Mouse (Mus musculus) hindbrain, embryonic 12.5 days (tissue): ENCODE data around the gene Megf11. TPM values are rescaled to one million over a fixed set of nuclear protein-coding genes. Genes with fewer than 3 reads are reported as not detected.
"Not testable (repeated sequence)": the region's sequence is repeated elsewhere in the genome, so short reads cannot be mapped to it uniquely, and the experiment has no call there.

Experiments used
- ATAC-seq: fragments of 200-750 bp; cut with Nextera tagmentation; 2 replicates; pipeline ENCODE4 v1.8.0; 2017; ENCODE audit warnings: moderate TSS enrichment; ENCODE audit not compliant: low FRiP score
- H3K27ac ChIP-seq: fragments of 300-500 bp; sonication (generic); 2 replicates; pipeline ENCODE4 v1.5.1; 2016; ENCODE audit warnings: mild to moderate bottlenecking
- H3K27me3 ChIP-seq: fragments of 300-500 bp; sonication (generic); 2 replicates; pipeline ENCODE4 v1.6.1; 2016; ENCODE audit warnings: mild to moderate bottlenecking
- H3K36me3 ChIP-seq: fragments of 300-500 bp; sonication (generic); 2 replicates; pipeline ENCODE4 v1.6.1; 2016; ENCODE audit warnings: mild to moderate bottlenecking
- H3K4me1 ChIP-seq: fragments of 300-500 bp; sonication (generic); 2 replicates; pipeline ENCODE4 v1.6.1; 2016
- H3K4me2 ChIP-seq: fragments of 300-500 bp; sonication (generic); replicated peaks from 2 replicates; pipeline ENCODE4 v1.6.1; 2016; ENCODE audit warnings: mild to moderate bottlenecking
- H3K4me3 ChIP-seq: fragments of 300-500 bp; sonication (generic); 2 replicates; pipeline ENCODE4 v1.5.1; 2016; ENCODE audit warnings: mild to moderate bottlenecking
- H3K9ac ChIP-seq: fragments of 300-500 bp; sonication (generic); 2 replicates; pipeline ENCODE4 v1.6.1; 2016; ENCODE audit warnings: mild to moderate bottlenecking, moderate library complexity
- H3K9me3 ChIP-seq: fragments of 300-500 bp; sonication (generic); replicated peaks from 2 replicates; pipeline ENCODE4 v1.6.1; 2016; ENCODE audit warnings: mild to moderate bottlenecking
- WGBS: fragments of 180-500 bp; shearing (Covaris S2); methylation state at CpG from one replicate; pipeline ENCODE4 v1.1.7; 2016; 5-methylcytosine and 5-hydroxymethylcytosine counted together
- polyA plus RNA-seq: library from polyadenylated mRNA; unstranded; fragments of >200 nt; fragmentation: Nextera tagmentation; extraction: Ambion mirVana; gene quantifications from 2 replicates; pipeline ENCODE4 v1.2.1, GENCODE M21; 2016

Megf11 gene
- polyA plus RNA-seq, 1 experiment from 2014 or later, result 8.0 TPM

GRCm38 (mm10) chr9:64703420-64703965 is 318.1 kb downstream of the Megf11 start:
- Histone ChIP-seq H3K9ac (no peak overlapping the region), H3K27ac (no peak overlapping the region), H3K9me3 (no peaks in the 10 kb centered on the region), H3K4me2 (no peak overlapping the region), H3K36me3 (peaks cover 25% of the 10 kb centered on the region), H3K27me3 (no peaks in the 10 kb centered on the region), H3K4me1 (peaks cover 2% of the 10 kb centered on the region; the same call in 1 of the 2 replicates), H3K4me3 (no peak overlapping the region)
- no peak for ATAC-seq

- Histone ChIP-seq H3K4me1 (peaks cover 2% of the 10 kb centered on the region; the same call in 1 of the 2 replicates), H3K27ac (no peak overlapping the region), H3K27me3 (no peaks in the 10 kb centered on the region), H3K9ac (no peak overlapping the region), H3K4me3 (no peak overlapping the region), H3K9me3 (no peaks in the 10 kb centered on the region), H3K4me2 (no peak overlapping the region), H3K36me3 (peaks cover 24% of the 10 kb centered on the region; the same call in 1 of the 2 replicates)
- no peak for ATAC-seq
- 90% methylated on average over 5 of the region's 5 CpGs for WGBS
These were observed 318.8 kb downstream of the Megf11 start for GRCm38 (mm10) chr9:64704073-64704840.

GRCm38 (mm10) chr9:64710291-64710690 is 324.9 kb downstream of the Megf11 start:
- WGBS, result 95% methylated on average over 5 of the region's 5 CpGs

GRCm38 (mm10) chr9:64719526-64720163 is 334.2 kb downstream of the Megf11 start:
- Histone ChIP-seq H3K9me3 (no peaks in the 10 kb centered on the region), H3K27ac (no peak overlapping the region), H3K4me2 (no peak overlapping the region), H3K4me1 (no peaks in the 10 kb centered on the region), H3K36me3 (peaks cover 20% of the 10 kb centered on the region), H3K4me3 (no peak overlapping the region), H3K9ac (no peak overlapping the region), H3K27me3 (no peaks in the 10 kb centered on the region)
- 64% methylated on average over 5 of the region's 5 CpGs for WGBS
- ATAC-seq, result no peak

More at GRCm38 (mm10) chr9:64710291-64710690, 324.9 kb downstream of the Megf11 start:
- H3K9me3 ChIP-seq, H3K9ac ChIP-seq, ATAC-seq, H3K4me2 ChIP-seq, H3K4me1 ChIP-seq, H3K4me3 ChIP-seq, H3K27ac ChIP-seq, H3K27me3 ChIP-seq: not testable (repeated sequence)
- H3K36me3 ChIP-seq, result peaks cover 17% of the 10 kb centered on the region; the same call in 1 of the 2 replicates

GRCm38 (mm10) chr9:64726454-64726853 is 341.0 kb downstream of the Megf11 start:
- 93% methylated on average over 5 of the region's 5 CpGs for WGBS
- Histone ChIP-seq H3K4me2 (no peak overlapping the region), H3K4me1 (no peaks in the 10 kb centered on the region), H3K27ac (no peak overlapping the region), H3K4me3 (no peak overlapping the region), H3K9me3 (no peaks in the 10 kb centered on the region), H3K9ac (no peak overlapping the region), H3K27me3 (no peaks in the 10 kb centered on the region), H3K36me3 (peaks cover 39% of the 10 kb centered on the region)
- no peak for ATAC-seq

GRCm38 (mm10) chr9:64731029-64731560 is 345.7 kb downstream of the Megf11 start:
- no peak overlapping the region for H3K4me2 ChIP-seq
- WGBS, result 89% methylated on average over 3 of the region's 3 CpGs
- H3K4me3 ChIP-seq, result no peak overlapping the region
- H3K36me3 ChIP-seq, result peaks cover 17% of the 10 kb centered on the region; the same call in 1 of the 2 replicates
- no peak for ATAC-seq
- H3K4me1 ChIP-seq, result peaks cover 4% of the 10 kb centered on the region
- no peaks in the 10 kb centered on the region for H3K27me3 ChIP-seq
- no peaks in the 10 kb centered on the region for H3K9me3 ChIP-seq
- H3K9ac ChIP-seq, result no peak overlapping the region
- no peak overlapping the region for H3K27ac ChIP-seq

- Histone ChIP-seq H3K4me3 (no peak overlapping the region), H3K27ac (no peak overlapping the region), H3K27me3 (no peaks in the 10 kb centered on the region), H3K4me1 (peaks cover 7% of the 10 kb centered on the region), H3K36me3 (no peaks in the 10 kb centered on the region), H3K9ac (no peak overlapping the region), H3K9me3 (no peaks in the 10 kb centered on the region), H3K4me2 (no peak overlapping the region)
- 80% methylated on average over 6 of the region's 6 CpGs for WGBS
- no peak for ATAC-seq
These were observed 348.7 kb downstream of the Megf11 start for GRCm38 (mm10) chr9:64734166-64734565.

- H3K27ac ChIP-seq, H3K4me1 ChIP-seq, H3K9me3 ChIP-seq, ATAC-seq, H3K4me2 ChIP-seq, H3K9ac ChIP-seq, H3K36me3 ChIP-seq, H3K27me3 ChIP-seq, H3K4me3 ChIP-seq: not testable (repeated sequence)
- 91% methylated on average over 7 of the region's 7 CpGs for WGBS
These were observed 349.6 kb downstream of the Megf11 start for GRCm38 (mm10) chr9:64734992-64735391.

- no peak for ATAC-seq
- Histone ChIP-seq H3K27me3 (no peaks in the 10 kb centered on the region), H3K9me3 (no peaks in the 10 kb centered on the region), H3K27ac (peak overlapping the region; percentile 92), H3K4me3 (peak overlapping the region; percentile 96), H3K4me2 (peak overlapping the region; percentile 83), H3K36me3 (no peaks in the 10 kb centered on the region), H3K9ac (peak overlapping the region; percentile 93), H3K4me1 (peaks cover 7% of the 10 kb centered on the region)
- 16% methylated on average over 9 of the region's 9 CpGs for WGBS
These were observed 350.7 kb downstream of the Megf11 start for GRCm38 (mm10) chr9:64736076-64736638.

GRCm38 (mm10) chr9:64736639-64737405 is 351.4 kb downstream of the Megf11 start:
- H3K9ac ChIP-seq, result peak overlapping the region; percentile 93
- ATAC-seq, result peak; percentile 87
- 1% methylated on average over 34 of the region's 35 CpGs for WGBS

GRCm38 (mm10) chr9:64737406-64738201 is 352.2 kb downstream of the Megf11 start, which contains the start of gene Rab11a:
TSS of gene Rab11a (minus strand) at chr9:64737758.
- Histone ChIP-seq H3K9me3 (no peaks in the 10 kb centered on the region), H3K36me3 (no peaks in the 10 kb centered on the region), H3K4me2 (peak within 1 kb of the TSS; percentile 83), H3K27me3 (no peaks in the 10 kb centered on the region), H3K4me1 (peaks cover 7% of the 10 kb centered on the region), H3K9ac (peak within 1 kb of the TSS; percentile 93), H3K27ac (peak within 1 kb of the TSS; percentile 92), H3K4me3 (peak within 1 kb of the TSS; percentile 96)
- under 1% methylated on average over 61 of the region's 61 CpGs for WGBS
- peak; percentile 95 for ATAC-seq

More at GRCm38 (mm10) chr9:64736639-64737405, 351.4 kb downstream of the Megf11 start:
- Histone ChIP-seq H3K9me3 (no peaks in the 10 kb centered on the region), H3K4me3 (peak overlapping the region; percentile 96), H3K4me1 (peaks cover 7% of the 10 kb centered on the region), H3K27me3 (no peaks in the 10 kb centered on the region), H3K27ac (peak overlapping the region; percentile 92), H3K4me2 (peak overlapping the region; percentile 83), H3K36me3 (no peaks in the 10 kb centered on the region)
